Mouse (Mus musculus): ENCODE measurements around the gene Dand5.

DNA sequence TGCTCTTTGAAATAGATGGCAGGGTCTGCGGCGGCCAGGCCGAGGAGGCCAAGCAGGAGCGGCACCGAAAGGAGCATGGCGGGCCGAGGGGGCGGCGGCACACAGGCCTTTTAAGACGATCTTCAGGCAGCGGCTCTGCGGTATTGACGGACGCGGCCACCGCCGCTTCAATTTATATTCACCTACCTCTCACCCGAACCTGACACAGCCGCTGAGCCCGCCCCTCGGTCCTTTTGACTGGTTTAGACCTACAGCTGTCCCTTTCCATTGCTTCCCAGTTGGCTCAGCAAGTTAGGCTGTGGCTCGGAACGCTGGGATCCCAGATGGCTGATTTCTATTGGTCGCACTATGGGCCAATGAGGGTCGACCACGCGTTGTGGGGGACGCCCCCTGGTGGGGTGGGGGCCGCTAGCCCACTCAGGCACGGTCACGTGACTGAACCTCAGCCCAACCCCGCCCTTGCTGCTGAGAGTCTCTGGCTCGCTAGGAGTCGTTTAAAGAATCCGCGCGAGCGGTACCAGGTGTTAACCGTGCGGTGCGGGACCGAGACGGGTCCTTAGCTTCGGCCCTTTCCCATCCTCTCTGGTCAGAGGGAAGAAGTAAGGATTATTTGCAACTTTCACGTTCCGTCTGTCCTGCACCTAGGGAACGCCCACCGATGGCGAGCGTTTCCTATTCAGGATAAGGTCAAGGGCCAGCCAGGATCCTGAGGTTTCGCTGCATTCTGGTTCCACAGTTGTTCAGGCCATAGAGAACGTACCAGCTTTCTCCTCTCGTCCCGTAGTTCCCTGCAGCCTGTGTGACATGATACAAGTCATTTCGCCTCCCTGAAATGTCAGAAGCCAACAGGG is 24.3 kb upstream of the Dand5 start, which contains the start of gene Calr:
- peak; percentile 11; the same call in 1 of the 2 replicates for TF ChIP-seq CTCF (IDR thresholded peaks at IDR 0.05; ENCODE audit: control insufficient read depth, insufficient read depth, insufficient replicate concordance, low read depth, low read length)
- peak; percentile 95 for TF ChIP-seq POLR2A (IDR thresholded peaks at IDR 0.05; ENCODE audit: control insufficient read depth, low read depth, low read length)

All from testis, adult 2 months (tissue).